Mouse (Mus musculus) C2C12 (cell line): ENCODE measurements around the gene Arhgef7. TPM values are rescaled to one million over a fixed set of nuclear protein-coding genes. Genes with fewer than 3 reads are reported as not detected.

Experiments used
- H3K27me3 ChIP-seq: one replicate; pipeline ENCODE4 v1.6.1; 2011; ENCODE audit not compliant: control insufficient read depth, insufficient read depth, insufficient read length
- H3K36me3 ChIP-seq: one replicate; pipeline ENCODE4 v1.6.1; 2011; ENCODE audit not compliant: control insufficient read depth, insufficient read depth
- H3K4me3 ChIP-seq: one replicate; pipeline ENCODE4 v1.5.1; 2011; ENCODE audit warnings: mild to moderate bottlenecking, control low read depth; ENCODE audit not compliant: poor library complexity, insufficient read depth, severe bottlenecking
- H3K79me2 ChIP-seq: one replicate; pipeline ENCODE4 v1.6.1; 2011; ENCODE audit not compliant: control insufficient read depth, insufficient read depth
- H3K79me3 ChIP-seq: one replicate; pipeline ENCODE4 v1.6.1; 2011; ENCODE audit warnings: low read depth, control low read depth
- H3ac ChIP-seq: one replicate; pipeline ENCODE3; 2011; ENCODE audit warnings: low read depth; ENCODE audit not compliant: control insufficient read depth, insufficient read length
- CEBPB ChIP-seq: IDR thresholded peaks from one replicate; pipeline ENCODE4 v1.6.1; 2011; ENCODE audit warnings: low read depth, mild to moderate bottlenecking, control low read depth, moderate library complexity
- CTCF ChIP-seq: IDR thresholded peaks from one replicate; pipeline ENCODE4 v1.5.1; 2011; ENCODE audit not compliant: control insufficient read depth, insufficient read depth, insufficient read length
- FOSL1 ChIP-seq: IDR thresholded peaks from one replicate; pipeline ENCODE4 v1.8.0; 2011; ENCODE audit warnings: mild to moderate bottlenecking, low read length; ENCODE audit not compliant: poor library complexity, insufficient read depth, severe bottlenecking
- MAX ChIP-seq: IDR thresholded peaks from one replicate; pipeline ENCODE4 v1.6.1; 2011; ENCODE audit warnings: mild to moderate bottlenecking, control low read depth
- MYOD1 ChIP-seq: IDR thresholded peaks from one replicate; pipeline ENCODE4 v1.6.1; 2011; ENCODE audit warnings: low read depth; ENCODE audit not compliant: control insufficient read depth, insufficient read length
- MYOG ChIP-seq: IDR thresholded peaks from one replicate; pipeline ENCODE4 v1.6.1; 2011; ENCODE audit not compliant: control insufficient read depth, insufficient read length; ENCODE audit errors: extremely low read depth
- USF1 ChIP-seq: IDR thresholded peaks from one replicate; pipeline ENCODE4 v1.6.1; 2011; ENCODE audit warnings: low read depth, mild to moderate bottlenecking, control low read depth, moderate library complexity
- polyA plus RNA-seq: library from polyadenylated mRNA; unstranded; fragments of >200 nt; fragmentation: generic; extraction: Trizol; gene quantifications from one replicate; pipeline ENCODE4 v1.2.1, GENCODE M21; 2012; ENCODE audit warnings: missing spikeins

Gene Arhgef7
- polyA plus RNA-seq, 1 experiment: 16.8 TPM

DNA sequence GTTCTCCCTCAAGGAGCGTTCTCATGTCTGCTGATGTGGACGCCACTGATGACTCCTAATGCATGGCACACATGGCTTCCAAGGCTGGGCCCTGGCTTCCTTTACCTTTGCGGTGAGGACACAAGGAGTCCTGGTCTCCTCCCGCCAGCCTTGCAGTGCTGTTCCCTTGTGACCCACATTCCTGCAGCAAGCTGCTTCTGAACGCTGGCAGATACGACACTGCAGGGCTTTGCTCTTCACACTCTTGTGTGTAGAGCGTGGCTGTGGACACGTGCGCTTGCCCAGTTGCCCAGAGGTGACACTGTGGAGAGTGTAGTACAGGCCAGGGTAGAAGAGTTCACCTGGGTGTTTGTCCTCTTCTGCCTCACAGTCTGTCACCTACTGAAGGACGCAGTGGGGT, 49.7 kb downstream of the Arhgef7 start:
- Histone ChIP-seq H3K4me3 (no peak overlapping the region), H3K79me2 (peaks cover 87% of the 10 kb centered on the region), H3K79me3 (peaks cover 46% of the 10 kb centered on the region), H3K36me3 (peaks cover 2% of the 10 kb centered on the region), H3ac (no peak overlapping the region), H3K27me3 (no peaks in the 10 kb centered on the region)
- no peak for TF ChIP-seq USF1
- TF ChIP-seq FOSL1: no peak
- no peak for TF ChIP-seq CTCF
- TF ChIP-seq MYOD1: no peak
- TF ChIP-seq MYOG: no peak
- no peak for TF ChIP-seq MAX
- TF ChIP-seq CEBPB: no peak

DNA sequence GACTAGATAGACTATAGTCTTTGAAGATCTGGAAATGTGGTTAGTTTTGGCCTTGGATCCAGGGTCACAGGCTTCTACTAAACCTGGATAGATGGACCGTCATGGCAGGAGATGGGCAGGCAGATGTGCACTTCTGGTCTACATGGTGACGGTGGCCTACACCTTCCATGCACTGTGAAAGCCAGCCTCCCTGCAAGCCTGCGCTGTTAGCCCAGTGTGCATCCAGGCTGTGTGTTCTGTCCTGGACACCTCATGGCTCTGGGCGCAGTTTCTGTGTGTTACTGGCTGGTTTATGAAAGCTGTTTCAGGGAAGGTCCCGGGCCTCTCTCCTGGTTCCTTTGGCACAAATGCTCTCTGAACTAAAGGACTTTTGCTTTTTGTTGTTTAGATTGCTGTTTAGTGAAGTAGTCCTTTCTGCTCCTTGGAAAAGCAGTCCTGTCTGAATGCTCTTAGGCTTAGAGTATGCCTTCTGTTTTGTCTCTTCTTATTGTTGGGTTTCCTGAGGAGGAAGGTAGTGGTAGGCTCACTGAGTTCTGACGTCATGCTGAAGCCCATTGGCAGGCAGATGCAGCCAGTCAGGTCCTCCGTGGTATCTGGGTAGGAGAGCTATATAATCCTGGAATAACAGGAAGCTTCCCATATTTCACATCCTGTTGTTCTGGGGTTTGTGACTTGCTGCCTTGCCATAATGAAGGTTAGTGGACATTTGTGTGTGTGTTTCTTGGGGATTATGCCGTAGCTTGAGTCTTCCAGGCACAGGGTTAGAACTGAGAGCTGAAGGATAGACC, 51.3 kb downstream of the Arhgef7 start:
- TF ChIP-seq MYOD1 (no peak), CEBPB (no peak), FOSL1 (no peak), USF1 (no peak), MAX (no peak), CTCF (no peak), MYOG (no peak)
- no peak overlapping the region for H3K4me3 ChIP-seq

DNA sequence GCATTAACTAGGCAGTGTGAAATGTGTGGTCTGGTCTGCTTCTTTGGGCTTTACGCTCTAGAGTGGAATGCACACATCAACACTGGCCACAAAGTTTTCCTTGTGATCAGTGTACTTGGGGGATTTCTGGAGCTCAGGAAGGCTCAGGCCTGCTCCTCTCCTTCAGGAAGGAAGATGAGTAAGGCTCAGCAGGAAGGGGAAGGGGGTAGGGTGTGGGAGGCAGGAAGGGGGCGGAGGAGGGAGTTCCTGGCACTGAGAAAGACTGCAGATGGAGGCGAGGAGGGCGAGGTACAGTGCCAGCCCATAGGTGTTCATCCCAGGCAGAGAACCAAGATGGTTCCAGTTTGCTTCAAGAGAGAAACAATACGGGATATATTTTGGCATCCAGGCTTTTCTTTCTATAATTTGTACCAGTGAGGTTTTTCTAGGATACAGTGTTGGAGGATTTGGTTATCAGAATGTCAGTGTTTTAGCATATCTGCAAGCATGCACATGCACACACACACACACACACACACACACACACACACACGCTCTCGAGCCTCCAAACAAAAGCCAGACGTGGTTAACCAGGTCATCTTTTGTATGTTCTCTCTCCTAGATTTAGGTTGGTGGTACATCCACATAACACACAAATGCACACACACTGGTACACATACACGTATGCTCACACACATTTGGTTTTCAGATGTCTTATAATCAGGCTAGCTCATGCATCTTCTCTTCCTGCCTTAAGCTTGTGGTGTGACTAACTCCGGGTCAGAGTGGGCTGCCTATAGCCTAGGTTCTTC, 52.5 kb downstream of the Arhgef7 start:
- Histone ChIP-seq H3K36me3 (peaks cover 10% of the 10 kb centered on the region), H3K79me3 (peaks cover 28% of the 10 kb centered on the region), H3K27me3 (no peaks in the 10 kb centered on the region), H3K4me3 (no peak overlapping the region), H3K79me2 (peaks cover 58% of the 10 kb centered on the region), H3ac (no peak overlapping the region)
- TF ChIP-seq MYOD1: no peak
- no peak for TF ChIP-seq USF1
- TF ChIP-seq FOSL1: no peak
- TF ChIP-seq MAX: no peak
- no peak for TF ChIP-seq MYOG
- TF ChIP-seq CEBPB: no peak
- no peak for TF ChIP-seq CTCF

More for the DNA sequence above, 51.3 kb downstream of the Arhgef7 start:
- Histone ChIP-seq H3K36me3 (peaks cover 10% of the 10 kb centered on the region), H3K79me3 (peaks cover 33% of the 10 kb centered on the region), H3K79me2 (peaks cover 70% of the 10 kb centered on the region), H3K27me3 (no peaks in the 10 kb centered on the region), H3ac (no peak overlapping the region)

DNA sequence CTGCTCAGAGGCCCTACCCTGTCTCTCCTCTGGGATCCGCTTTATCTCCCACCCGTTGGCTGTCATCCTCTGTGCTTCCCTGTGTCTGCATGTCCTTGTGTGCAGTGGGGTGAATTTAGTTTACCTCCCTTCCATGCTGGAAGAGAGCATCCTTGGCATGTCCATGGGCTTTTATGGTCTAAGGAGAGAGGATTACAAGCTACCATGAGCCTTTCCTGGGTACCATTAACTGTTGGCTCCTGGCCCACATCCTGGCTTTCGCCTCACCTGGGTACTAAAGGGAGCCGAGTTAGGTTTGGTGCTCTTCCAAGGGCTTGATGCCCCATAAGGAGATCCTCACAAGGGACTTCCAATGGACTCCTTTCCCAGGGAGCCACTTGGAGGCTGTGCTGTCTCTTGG, 53.1 kb downstream of the Arhgef7 start:
- H3K79me3 ChIP-seq: peaks cover 23% of the 10 kb centered on the region
- peaks cover 14% of the 10 kb centered on the region for H3K36me3 ChIP-seq
- TF ChIP-seq MYOD1 (no peak), MAX (no peak), CEBPB (no peak), FOSL1 (no peak), MYOG (no peak), USF1 (no peak), CTCF (no peak)
- H3ac ChIP-seq: no peak overlapping the region
- no peaks in the 10 kb centered on the region for H3K27me3 ChIP-seq
- H3K79me2 ChIP-seq: peaks cover 52% of the 10 kb centered on the region
- no peak overlapping the region for H3K4me3 ChIP-seq

DNA sequence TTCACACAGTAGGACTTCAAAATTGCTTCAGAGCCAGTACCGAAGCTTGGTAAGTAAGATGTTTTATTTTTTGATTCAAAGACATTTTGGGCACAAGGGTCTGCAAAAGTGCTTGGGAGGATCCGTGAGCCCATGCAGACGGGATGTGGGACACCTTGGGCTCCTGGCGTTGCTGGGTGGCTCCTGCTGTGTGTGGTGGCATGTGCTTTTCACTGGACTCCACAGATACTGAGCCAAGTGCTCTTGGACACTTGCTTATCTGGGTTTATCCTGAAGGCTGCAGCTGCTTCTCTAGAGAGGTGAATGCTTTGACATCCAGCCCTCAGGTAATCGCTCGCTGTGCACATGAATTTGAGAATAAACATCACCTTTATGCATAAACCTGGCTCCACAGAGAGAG, 55.1 kb downstream of the Arhgef7 start:
- TF ChIP-seq MYOG (no peak), CTCF (no peak), MYOD1 (no peak), MAX (no peak), CEBPB (no peak), FOSL1 (no peak), USF1 (no peak)
- peaks cover 36% of the 10 kb centered on the region for H3K79me2 ChIP-seq
- H3K36me3 ChIP-seq: peaks cover 22% of the 10 kb centered on the region
- no peaks in the 10 kb centered on the region for H3K27me3 ChIP-seq
- H3K79me3 ChIP-seq: peaks cover 15% of the 10 kb centered on the region
- no peak overlapping the region for H3ac ChIP-seq
- H3K4me3 ChIP-seq: no peak overlapping the region

DNA sequence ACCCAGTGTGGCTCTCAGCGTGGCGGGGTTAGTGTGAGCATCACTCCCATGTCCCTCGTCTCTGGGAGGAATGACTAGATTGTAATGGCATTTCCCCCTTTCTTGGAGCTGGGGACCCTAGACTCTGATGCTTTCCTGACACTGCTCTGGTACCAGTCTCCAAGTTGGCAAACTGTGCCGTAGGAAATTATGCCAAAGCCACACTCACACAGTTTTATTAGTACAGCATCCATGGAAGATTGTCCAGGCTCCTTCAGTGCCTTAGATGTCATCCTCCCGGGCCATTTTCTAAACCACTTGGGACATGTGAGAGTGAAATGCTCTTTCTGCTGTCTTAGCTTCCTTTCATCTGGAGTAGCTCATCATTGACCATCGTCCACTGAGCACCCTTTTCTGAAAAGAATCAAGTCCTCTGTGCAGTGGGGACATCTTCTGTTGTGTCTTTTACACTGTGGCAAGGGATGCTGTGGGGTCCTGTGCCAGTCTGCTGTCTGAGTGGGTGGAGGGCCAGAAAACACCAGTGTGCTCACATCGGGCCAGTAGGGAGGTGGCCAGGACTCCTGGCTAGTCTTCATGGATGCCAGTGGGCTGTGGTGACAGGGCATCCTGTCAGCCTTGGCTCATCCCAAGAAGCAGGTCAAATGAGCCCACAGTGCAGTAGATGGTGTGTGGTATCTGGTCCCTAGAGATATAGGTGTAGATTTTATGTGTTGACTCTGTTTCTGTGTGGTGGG, 56.5 kb downstream of the Arhgef7 start:
- Histone ChIP-seq H3K79me2 (peaks cover 23% of the 10 kb centered on the region), H3K36me3 (peaks cover 25% of the 10 kb centered on the region), H3K79me3 (peaks cover 3% of the 10 kb centered on the region), H3K4me3 (no peak overlapping the region), H3K27me3 (no peaks in the 10 kb centered on the region), H3ac (no peak overlapping the region)
- TF ChIP-seq MYOG (no peak), USF1 (no peak), MAX (no peak), MYOD1 (no peak), CTCF (no peak), FOSL1 (no peak), CEBPB (no peak)
